Mouse (Mus musculus) c-Kit-positive CD71-negative TER-119-negative erythroid progenitor cells, embryonic 14.5 days (primary cell): ENCODE data around the gene Gm5157.
"Not testable (repeated sequence)": the region's sequence is repeated elsewhere in the genome, so short reads cannot be mapped to it uniquely, and the experiment has no call there.

Experiments
- DNase-seq: peaks from one replicate; pipeline ENCODE4 v3.0.0-alpha.2; 2013; ENCODE audit warnings: low read depth

The Gm5157 gene

DNA sequence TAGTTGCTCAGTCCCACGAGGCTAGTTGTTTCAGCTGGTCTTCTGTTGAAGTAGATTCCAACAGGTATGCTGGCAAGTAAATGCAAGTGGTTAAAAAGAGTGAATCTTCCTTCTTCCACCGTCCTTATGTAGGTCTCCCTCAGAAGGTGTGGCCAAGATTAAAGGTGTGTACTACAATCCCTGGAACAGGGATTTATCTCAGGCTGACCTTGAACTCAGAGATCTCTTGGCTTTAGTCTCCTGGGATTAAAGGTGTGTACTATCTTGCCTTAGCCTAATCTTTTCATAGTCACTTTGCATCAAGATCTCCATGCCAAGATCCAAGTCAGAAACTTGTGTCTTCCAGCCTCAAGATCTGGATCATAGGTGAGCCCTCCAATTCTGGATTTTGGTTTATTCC is at the start of gene Gm5157:
Gene Gm5157 (minus strand): TSS at position 101 of the 400 bp plus-strand sequence.
- DNase-seq = not testable (repeated sequence)

DNA sequence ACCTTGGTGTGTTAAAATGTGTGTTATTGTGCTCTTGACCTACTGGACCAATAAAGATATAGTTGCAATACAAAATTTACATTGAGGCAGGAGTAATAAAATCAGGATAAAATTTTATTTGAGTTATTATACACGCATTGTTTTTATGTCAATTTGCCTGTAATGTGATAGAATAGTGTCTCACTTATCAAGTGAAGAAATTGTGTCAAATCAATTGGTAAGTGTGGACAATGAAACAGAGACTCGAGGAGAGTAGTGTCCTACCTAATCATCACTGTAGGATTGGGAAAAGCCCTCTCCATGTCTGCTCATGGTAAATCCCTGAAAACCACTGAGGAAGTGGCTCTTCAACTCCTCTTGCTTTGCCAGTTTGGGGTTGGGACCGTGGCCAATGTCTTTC is 28.3 kb downstream of the Gm5157 start, which contains the start of gene Vmn1r123:
Gene Vmn1r123 (plus strand): TSS at position 301 of the 400 bp plus-strand sequence.
- DNase-seq = not testable (repeated sequence)
